Mouse (Mus musculus) hindlimb bud, embryonic 11.5 days (tissue): ENCODE results near the gene Xkr7.

Experiments used
- DNase-seq: peaks from one replicate; pipeline ENCODE4 v3.0.0-alpha.2; 2012; ENCODE audit warnings: low read depth, low spot score; ENCODE audit errors: extremely low spot score

Xkr7 gene

GRCm38 (mm10) chr2:153031126-153032082 lies at the start of gene Xkr7:
Xkr7 (plus strand) TSS chr2:153031852.
- no peak for DNase-seq

DNA sequence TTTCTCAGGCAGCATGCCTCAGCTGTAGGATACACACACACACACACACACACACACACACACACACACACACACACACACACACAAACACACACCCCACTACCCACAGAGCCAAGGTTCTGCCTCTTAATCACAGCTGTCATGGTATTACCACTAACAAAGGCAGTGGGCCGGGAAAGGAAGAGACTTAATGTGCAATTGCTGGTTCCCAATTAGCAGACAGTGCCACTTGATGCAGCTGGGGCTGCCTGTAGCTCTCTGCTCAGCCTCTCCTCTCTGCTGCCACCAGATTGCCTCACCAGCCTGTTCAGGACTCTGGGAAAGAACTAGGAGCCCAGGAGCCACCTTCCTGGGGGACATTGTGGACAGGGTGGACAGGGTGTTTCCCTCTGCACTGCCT lies 46.1 kb upstream of the Xkr7 start:
- DNase-seq: no peak

DNA sequence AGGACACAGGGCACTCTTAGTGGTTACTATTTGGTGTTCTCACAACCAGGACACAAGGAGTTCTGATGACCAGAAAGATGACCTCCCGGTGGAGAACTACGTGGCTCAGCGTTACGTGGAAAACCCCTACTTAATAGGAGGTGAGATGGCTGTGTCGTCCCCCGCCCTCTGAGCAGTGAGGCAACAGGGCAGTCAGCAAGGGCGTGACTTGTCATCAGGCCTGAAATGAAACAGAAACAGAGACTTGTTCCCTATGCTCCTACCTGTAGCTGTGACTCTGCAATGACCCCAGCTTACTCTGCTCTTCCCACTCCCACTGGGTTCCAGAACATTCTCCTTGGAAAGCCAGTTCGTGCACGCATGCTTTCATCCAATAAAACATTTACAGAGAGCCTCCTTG lies 40.1 kb upstream of the Xkr7 start:
- no peak for DNase-seq

GRCm38 (mm10) chr2:152997046-152997445 lies 34.6 kb upstream of the Xkr7 start:
- no peak for DNase-seq

- DNase-seq: no peak
These were observed 29.0 kb upstream of the Xkr7 start for GRCm38 (mm10) chr2:153002492-153003248.

GRCm38 (mm10) chr2:153003681-153004338 lies 27.8 kb upstream of the Xkr7 start:
- DNase-seq: no peak

GRCm38 (mm10) chr2:153005981-153006380 lies 25.7 kb upstream of the Xkr7 start:
- DNase-seq: no peak

- no peak for DNase-seq
These were observed 22.3 kb upstream of the Xkr7 start for GRCm38 (mm10) chr2:153009192-153009973.

DNA sequence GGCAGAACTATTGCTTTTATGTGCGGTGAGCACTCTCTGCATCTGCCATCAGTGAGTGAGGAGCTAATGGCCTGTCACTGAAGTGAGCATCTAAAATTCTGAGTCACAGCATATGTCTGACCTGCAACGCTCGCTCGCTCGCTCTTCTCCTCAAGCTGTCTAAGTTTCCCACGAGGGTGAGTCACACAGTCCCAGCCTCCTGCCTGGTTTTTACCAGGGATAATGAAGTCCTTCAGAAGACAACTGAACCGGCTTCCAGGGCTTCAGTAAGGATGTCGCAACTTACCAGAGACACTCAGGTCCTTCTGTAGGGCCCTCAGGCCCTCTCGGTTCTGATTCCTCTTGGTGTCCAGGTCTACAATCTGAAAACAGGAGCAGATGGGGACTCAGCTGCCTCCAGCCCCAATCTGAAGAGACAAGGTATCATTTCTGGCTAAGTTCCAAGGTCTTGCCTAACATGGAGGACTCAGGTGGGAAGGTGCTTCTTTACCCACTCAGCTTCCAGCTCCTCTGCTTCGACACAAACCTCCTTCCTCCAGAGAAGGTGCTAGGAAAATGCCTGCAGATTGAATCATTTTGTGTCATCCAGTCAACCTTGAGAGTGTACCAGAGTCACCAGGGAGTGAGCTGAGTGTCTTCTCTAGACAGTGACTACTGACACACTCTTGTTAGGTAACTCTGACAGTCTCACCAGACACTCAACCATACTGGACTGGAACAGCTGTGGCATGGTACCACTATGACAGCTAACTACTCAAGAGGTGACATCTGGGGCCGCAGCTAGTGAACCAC lies 17.7 kb upstream of the Xkr7 start:
- no peak for DNase-seq

GRCm38 (mm10) chr2:153014758-153015593 lies 16.7 kb upstream of the Xkr7 start, which contains the start of gene Pdrg1:
Pdrg1 (minus strand) TSS chr2:153015427.
- peak; percentile 69 for DNase-seq

DNA sequence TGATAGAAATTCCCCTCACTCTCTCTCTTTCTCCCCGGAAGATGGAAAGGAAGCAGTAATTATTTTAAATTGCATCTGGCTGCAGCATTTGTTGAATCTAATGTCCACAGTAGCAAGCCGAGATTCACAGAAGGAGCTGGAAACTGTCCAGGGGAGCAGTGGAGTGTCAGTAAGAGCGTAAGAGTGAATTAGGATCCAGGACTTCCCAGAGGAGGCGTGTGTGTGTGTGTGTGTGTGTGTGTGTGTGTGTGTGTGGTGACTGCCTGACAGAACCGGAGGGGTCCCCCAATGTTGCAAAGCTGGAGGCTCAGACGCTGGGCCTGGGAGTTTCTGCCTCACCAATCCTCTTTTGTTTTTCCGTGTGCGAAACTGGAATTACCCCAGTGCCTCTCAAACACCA lies 15.8 kb upstream of the Xkr7 start:
- DNase-seq: no peak

DNA sequence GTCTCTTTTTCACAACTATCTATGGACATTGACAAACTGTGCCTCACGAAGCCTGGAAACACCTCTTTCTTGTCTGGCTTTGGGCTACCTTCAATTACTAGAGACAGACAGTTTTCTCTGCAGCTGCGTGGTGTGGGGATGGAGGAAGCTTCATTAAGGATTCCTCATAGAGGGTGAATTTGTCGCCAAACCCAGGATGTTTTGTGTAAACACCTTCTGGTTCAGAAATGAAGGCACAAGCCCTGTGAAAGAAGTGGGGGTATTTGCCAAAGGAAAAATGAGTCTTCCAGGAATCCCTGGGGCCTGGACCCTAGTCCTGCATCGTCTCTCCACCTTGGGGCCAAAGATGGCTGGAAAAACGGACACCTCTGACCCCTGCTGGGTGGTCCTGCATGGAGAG lies 14.9 kb upstream of the Xkr7 start:
- no peak for DNase-seq

DNA sequence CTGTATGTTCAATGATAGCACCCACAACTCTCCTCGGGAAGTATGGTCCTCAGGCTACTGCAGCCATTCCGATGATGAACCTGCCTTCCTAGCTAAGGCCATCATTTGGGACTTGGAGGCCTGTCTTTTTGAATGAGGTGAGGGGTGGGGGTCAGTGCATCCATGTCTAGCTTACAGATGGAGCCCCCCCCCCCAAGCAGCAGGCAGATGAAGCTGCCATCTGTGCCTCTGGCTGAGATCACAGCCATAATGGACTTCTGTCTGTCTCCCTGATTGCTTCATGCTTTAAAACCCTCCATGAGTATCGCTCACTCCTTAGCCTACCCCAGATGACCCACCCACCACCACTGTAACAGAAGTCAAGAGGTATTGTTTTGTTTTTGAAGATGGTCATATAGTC lies 12.3 kb upstream of the Xkr7 start:
- DNase-seq: no peak

- no peak for DNase-seq
These were observed 10.5 kb upstream of the Xkr7 start for GRCm38 (mm10) chr2:153021163-153021562.

DNA sequence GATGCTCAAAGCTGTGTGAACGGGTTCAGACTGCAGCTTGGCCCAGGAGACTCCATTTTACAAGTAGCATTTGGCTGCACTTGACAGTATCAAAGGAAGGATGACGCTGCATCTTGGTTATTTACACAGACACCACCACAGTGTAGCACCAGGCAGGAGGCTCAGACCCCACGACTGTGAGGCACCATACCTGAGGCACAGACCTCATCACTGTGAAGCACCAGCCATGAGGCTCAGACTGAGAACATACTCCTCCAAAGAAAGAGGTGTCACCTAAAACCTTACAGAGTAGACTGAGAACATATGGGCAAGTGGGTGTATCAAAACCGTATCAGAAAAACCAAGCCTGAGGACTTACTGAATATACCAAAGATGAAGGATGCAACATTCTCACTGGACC lies 8.8 kb upstream of the Xkr7 start:
- DNase-seq: no peak

DNA sequence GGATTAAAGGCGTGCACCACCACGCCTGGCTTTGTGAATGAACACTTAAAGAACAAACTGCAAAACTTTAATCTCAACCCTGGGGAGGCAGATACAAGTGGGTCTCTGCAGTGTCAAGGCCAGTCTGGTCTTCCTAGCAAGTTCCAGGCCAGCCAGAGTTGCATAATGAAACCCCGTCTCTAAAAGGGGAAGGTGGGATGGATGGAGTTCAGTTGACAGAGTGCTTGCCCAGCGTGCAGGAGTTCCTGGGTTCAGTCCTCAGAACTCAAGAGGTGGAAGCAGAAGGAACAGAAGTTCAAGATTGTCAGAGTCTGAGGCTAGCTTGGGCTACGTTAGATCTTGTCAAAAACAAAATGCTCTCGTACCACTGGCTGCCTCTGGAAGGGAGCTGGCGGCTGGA lies 5.6 kb upstream of the Xkr7 start:
- no peak for DNase-seq

- no peak for DNase-seq
These were observed 4.2 kb upstream of the Xkr7 start for GRCm38 (mm10) chr2:153027501-153027900.

DNA sequence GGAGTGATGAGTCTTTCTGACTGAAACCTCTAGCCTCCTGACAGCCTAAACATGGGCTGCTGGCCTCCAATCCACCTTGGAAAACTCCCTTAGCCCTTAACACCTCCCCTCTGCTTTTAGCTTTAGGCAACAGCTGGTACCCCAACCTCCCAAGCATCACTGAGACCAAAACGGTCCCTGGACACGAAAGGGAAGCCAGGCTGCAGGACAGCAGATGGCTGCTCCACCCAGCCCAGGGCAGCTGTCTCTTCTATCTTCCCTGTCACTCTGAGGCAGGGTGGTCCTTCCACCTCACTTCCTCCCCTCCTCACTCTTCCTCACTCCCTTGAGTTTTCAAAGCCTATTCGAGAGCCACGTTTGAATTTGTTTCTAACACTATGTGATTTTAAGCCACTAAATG lies 1.2 kb upstream of the Xkr7 start:
- DNase-seq: no peak
